Mouse (Mus musculus) lung, adult 2 months (tissue): ENCODE results near the gene Ttll5.

Experiments used
- CTCF ChIP-seq: fragments of 200-500 bp; IDR thresholded peaks from 2 replicates; pipeline ENCODE4 v1.5.1; 2011; ENCODE audit warnings: mild to moderate bottlenecking, low read length, control low read depth; ENCODE audit not compliant: insufficient read depth
- POLR2A ChIP-seq: fragments of 200-500 bp; IDR thresholded peaks from 2 replicates; pipeline ENCODE4 v1.6.1; 2011; ENCODE audit warnings: low read depth, mild to moderate bottlenecking, control low read depth, low read length, borderline replicate concordance; ENCODE audit errors: extremely low read depth

- no peak for TF ChIP-seq POLR2A
- no peak for TF ChIP-seq CTCF
Observed at GRCm38 (mm10) chr12:85973526-85973925, 149.1 kb downstream of the Ttll5 start.
